Mouse (Mus musculus): ENCODE measurements around the gene Vmn2r24. TPM values are rescaled to one million over a fixed set of nuclear protein-coding genes. Genes with fewer than 3 reads are reported as not detected.
"Not testable (repeated sequence)": the region's sequence is repeated elsewhere in the genome, so short reads cannot be mapped to it uniquely, and the experiment has no call there.

The Vmn2r24 gene
- not detected in 2 replicates for polyA plus RNA-seq (2015; fragmentation: Nextera tagmentation; extraction: Ambion mirVana)

GRCm38 (mm10) chr6:123778579-123778978 lies at the start of gene Vmn2r24:
Vmn2r24 (plus strand) TSS chr6:123778879.
- Histone ChIP-seq H3K4me1 (replicated peaks; ENCODE audit: control insufficient read depth, insufficient read depth) (no peaks in the 10 kb centered on the region), H3K4me2 (replicated peaks; ENCODE audit: low read depth) (no peak within 1 kb of the TSS), H3K9me3 (ENCODE audit: control insufficient read depth, low read length) (no peaks in the 10 kb centered on the region), H3K4me3 (ENCODE audit: low read depth, low read length) (no peak within 1 kb of the TSS), H3K9ac (ENCODE audit: low read length) (no peak within 1 kb of the TSS), H3K27ac (replicated peaks) (no peak within 1 kb of the TSS), H3K27me3 (ENCODE audit: control insufficient read depth, insufficient read depth, low read length) (no peaks in the 10 kb centered on the region), H3K36me3 (ENCODE audit: control insufficient read depth, insufficient read depth, low read length) (no peaks in the 10 kb centered on the region)
- TF ChIP-seq CTCF (IDR thresholded peaks at IDR 0.05; ENCODE audit: low read depth) = no peak
- no peak for TF ChIP-seq EP300 (optimal IDR thresholded peaks at IDR 0.05)
- 66% methylated on average over 1 of the region's 1 CpGs for WGBS
- ATAC-seq (ENCODE audit: low FRiP score, low TSS enrichment) = no peak
- no peak for DNase-seq (ENCODE audit: low spot score)

- TF ChIP-seq EP300 (optimal IDR thresholded peaks at IDR 0.05) (no peak), CTCF (IDR thresholded peaks at IDR 0.05; ENCODE audit: low read depth) (no peak)
- H3K4me3 ChIP-seq (ENCODE audit: low read depth, low read length) = no peak overlapping the region
- no peaks in the 10 kb centered on the region for H3K4me1 ChIP-seq (replicated peaks; ENCODE audit: control insufficient read depth, insufficient read depth)
- no peak for DNase-seq (ENCODE audit: low spot score)
- H3K9me3 ChIP-seq (ENCODE audit: control insufficient read depth, low read length) = no peaks in the 10 kb centered on the region
- WGBS = 85% methylated on average over 3 of the region's 3 CpGs
- H3K27me3 ChIP-seq (ENCODE audit: control insufficient read depth, insufficient read depth, low read length) = no peaks in the 10 kb centered on the region
- H3K27ac ChIP-seq (replicated peaks) = no peak overlapping the region
- no peak overlapping the region for H3K4me2 ChIP-seq (replicated peaks; ENCODE audit: low read depth)
- no peak overlapping the region for H3K9ac ChIP-seq (ENCODE audit: low read length)
- H3K36me3 ChIP-seq (ENCODE audit: control insufficient read depth, insufficient read depth, low read length) = no peaks in the 10 kb centered on the region
- ATAC-seq (ENCODE audit: low FRiP score, low TSS enrichment) = no peak
Measured at GRCm38 (mm10) chr6:123770031-123770430, 8.6 kb upstream of the Vmn2r24 start.

- ATAC-seq (ENCODE audit: low FRiP score, low TSS enrichment) (no peak), DNase-seq (ENCODE audit: low spot score) (no peak)
- no peak overlapping the region for H3K4me3 ChIP-seq (ENCODE audit: low read depth, low read length)
- no peak overlapping the region for H3K9ac ChIP-seq (ENCODE audit: low read length)
- no peaks in the 10 kb centered on the region for H3K9me3 ChIP-seq (ENCODE audit: control insufficient read depth, low read length)
- H3K36me3 ChIP-seq (ENCODE audit: control insufficient read depth, insufficient read depth, low read length) = no peaks in the 10 kb centered on the region
- H3K4me2 ChIP-seq (replicated peaks; ENCODE audit: low read depth) = no peak overlapping the region
- TF ChIP-seq CTCF (IDR thresholded peaks at IDR 0.05; ENCODE audit: low read depth) = no peak
- no peak for TF ChIP-seq EP300 (optimal IDR thresholded peaks at IDR 0.05)
- H3K4me1 ChIP-seq (replicated peaks; ENCODE audit: control insufficient read depth, insufficient read depth) = no peaks in the 10 kb centered on the region
- H3K27ac ChIP-seq (replicated peaks) = no peak overlapping the region
- WGBS = 64% methylated on average over 2 of the region's 2 CpGs
- no peaks in the 10 kb centered on the region for H3K27me3 ChIP-seq (ENCODE audit: control insufficient read depth, insufficient read depth, low read length)
Measured at GRCm38 (mm10) chr6:123784857-123785256, 6.2 kb downstream of the Vmn2r24 start.

GRCm38 (mm10) chr6:123793746-123794145 lies 15.1 kb downstream of the Vmn2r24 start:
- no peak overlapping the region for H3K27ac ChIP-seq (replicated peaks)
- DNase-seq (ENCODE audit: low spot score) (no peak), ATAC-seq (ENCODE audit: low FRiP score, low TSS enrichment) (no peak)
- 29% methylated on average over 9 of the region's 9 CpGs for WGBS
- no peak overlapping the region for H3K9ac ChIP-seq (ENCODE audit: low read length)
- H3K9me3 ChIP-seq (ENCODE audit: control insufficient read depth, low read length) = no peaks in the 10 kb centered on the region
- no peak for TF ChIP-seq EP300 (optimal IDR thresholded peaks at IDR 0.05)
- TF ChIP-seq CTCF (IDR thresholded peaks at IDR 0.05; ENCODE audit: low read depth) = peak; percentile 12; the same call in 1 of the 2 replicates
- H3K27me3 ChIP-seq (ENCODE audit: control insufficient read depth, insufficient read depth, low read length) = no peaks in the 10 kb centered on the region
- H3K4me2 ChIP-seq (replicated peaks; ENCODE audit: low read depth) = no peak overlapping the region
- no peaks in the 10 kb centered on the region for H3K36me3 ChIP-seq (ENCODE audit: control insufficient read depth, insufficient read depth, low read length)
- no peak overlapping the region for H3K4me3 ChIP-seq (ENCODE audit: low read depth, low read length)
- H3K4me1 ChIP-seq (replicated peaks; ENCODE audit: control insufficient read depth, insufficient read depth) = no peaks in the 10 kb centered on the region

GRCm38 (mm10) chr6:123810291-123810690 lies 31.6 kb downstream of the Vmn2r24 start:
- H3K4me2 ChIP-seq (replicated peaks; ENCODE audit: low read depth); H3K27me3 ChIP-seq (ENCODE audit: control insufficient read depth, insufficient read depth, low read length); H3K4me1 ChIP-seq (replicated peaks; ENCODE audit: control insufficient read depth, insufficient read depth); H3K36me3 ChIP-seq (ENCODE audit: control insufficient read depth, insufficient read depth, low read length); H3K27ac ChIP-seq (replicated peaks); DNase-seq (ENCODE audit: low spot score); ATAC-seq (ENCODE audit: low FRiP score, low TSS enrichment); H3K4me3 ChIP-seq (ENCODE audit: low read depth, low read length); H3K9ac ChIP-seq (ENCODE audit: low read length); H3K9me3 ChIP-seq (ENCODE audit: control insufficient read depth, low read length): not testable (repeated sequence)

GRCm38 (mm10) chr6:123819951-123820350 lies 41.3 kb downstream of the Vmn2r24 start:
- Histone ChIP-seq H3K4me1 (replicated peaks; ENCODE audit: control insufficient read depth, insufficient read depth) (no peaks in the 10 kb centered on the region), H3K36me3 (ENCODE audit: control insufficient read depth, insufficient read depth, low read length) (no peaks in the 10 kb centered on the region), H3K27me3 (ENCODE audit: control insufficient read depth, insufficient read depth, low read length) (no peaks in the 10 kb centered on the region), H3K4me3 (ENCODE audit: low read depth, low read length) (no peak overlapping the region), H3K4me2 (replicated peaks; ENCODE audit: low read depth) (no peak overlapping the region), H3K9ac (ENCODE audit: low read length) (no peak overlapping the region), H3K27ac (replicated peaks) (no peak overlapping the region), H3K9me3 (ENCODE audit: control insufficient read depth, low read length) (no peaks in the 10 kb centered on the region)
- ATAC-seq (ENCODE audit: low FRiP score, low TSS enrichment) (no peak), DNase-seq (ENCODE audit: low spot score) (no peak)
- TF ChIP-seq EP300 (optimal IDR thresholded peaks at IDR 0.05) (no peak), CTCF (IDR thresholded peaks at IDR 0.05; ENCODE audit: low read depth) (no peak)
- WGBS = 78% methylated on average over 8 of the region's 8 CpGs

- not testable (repeated sequence) for H3K36me3 ChIP-seq (ENCODE audit: control insufficient read depth, insufficient read depth, low read length); H3K27me3 ChIP-seq (ENCODE audit: control insufficient read depth, insufficient read depth, low read length); H3K4me1 ChIP-seq (replicated peaks; ENCODE audit: control insufficient read depth, insufficient read depth); H3K4me2 ChIP-seq (replicated peaks; ENCODE audit: low read depth); H3K27ac ChIP-seq (replicated peaks); DNase-seq (ENCODE audit: low spot score); H3K4me3 ChIP-seq (ENCODE audit: low read depth, low read length); ATAC-seq (ENCODE audit: low FRiP score, low TSS enrichment); H3K9me3 ChIP-seq (ENCODE audit: control insufficient read depth, low read length); H3K9ac ChIP-seq (ENCODE audit: low read length)
- 67% methylated on average over 2 of the region's 2 CpGs for WGBS
Measured at GRCm38 (mm10) chr6:123853363-123853762, 74.7 kb downstream of the Vmn2r24 start, which contains the start of gene Vmn2r25. Vmn2r25 (minus strand) TSS chr6:123853463.
